Mouse (Mus musculus) embryo, embryonic 10.5 days (tissue): ENCODE measurements around the gene G530012D18Rik.
"Not testable (repeated sequence)": the region's sequence is repeated elsewhere in the genome, so short reads cannot be mapped to it uniquely, and the experiment has no call there.

Experiments used
- DNase-seq: peaks from one replicate; pipeline ENCODE4 v3.0.0-alpha.2; 2015; ENCODE audit warnings: low spot score

G530012D18Rik gene

GRCm38 (mm10) chr1:85575376-85575775 lies at the start of gene G530012D18Rik:
TSS of gene G530012D18Rik (plus strand) at chr1:85575676.
- not testable (repeated sequence) for DNase-seq

GRCm38 (mm10) chr1:85526401-85526800 lies 49.1 kb upstream of the G530012D18Rik start:
- not testable (repeated sequence) for DNase-seq

GRCm38 (mm10) chr1:85528451-85529110 lies 46.9 kb upstream of the G530012D18Rik start:
- not testable (repeated sequence) for DNase-seq

GRCm38 (mm10) chr1:85543818-85544217 lies 31.7 kb upstream of the G530012D18Rik start:
- not testable (repeated sequence) for DNase-seq

GRCm38 (mm10) chr1:85546442-85546841 lies 29.0 kb upstream of the G530012D18Rik start:
- DNase-seq: not testable (repeated sequence)

- DNase-seq: not testable (repeated sequence)
These were observed 20.2 kb upstream of the G530012D18Rik start for GRCm38 (mm10) chr1:85555261-85555660.

- not testable (repeated sequence) for DNase-seq
These were observed 1.9 kb upstream of the G530012D18Rik start for GRCm38 (mm10) chr1:85573554-85573953.

- DNase-seq: not testable (repeated sequence)
These were observed 3.0 kb downstream of the G530012D18Rik start for GRCm38 (mm10) chr1:85578372-85579010.

- not testable (repeated sequence) for DNase-seq
These were observed 4.0 kb downstream of the G530012D18Rik start for GRCm38 (mm10) chr1:85579199-85580147.

GRCm38 (mm10) chr1:85580148-85580534 lies 4.7 kb downstream of the G530012D18Rik start:
- DNase-seq: not testable (repeated sequence)

GRCm38 (mm10) chr1:85580578-85580977 lies 5.1 kb downstream of the G530012D18Rik start:
- DNase-seq: not testable (repeated sequence)

GRCm38 (mm10) chr1:85581518-85581917 lies 6.0 kb downstream of the G530012D18Rik start:
- not testable (repeated sequence) for DNase-seq

- DNase-seq: not testable (repeated sequence)
These were observed 13.2 kb downstream of the G530012D18Rik start for GRCm38 (mm10) chr1:85588697-85589096.

GRCm38 (mm10) chr1:85592526-85592925 lies 17.1 kb downstream of the G530012D18Rik start:
- DNase-seq: not testable (repeated sequence)

GRCm38 (mm10) chr1:85598271-85599012 lies 23.0 kb downstream of the G530012D18Rik start, which contains the start of gene Sp110:
TSS of gene Sp110 (minus strand) at chr1:85598817.
- DNase-seq: not testable (repeated sequence)

- not testable (repeated sequence) for DNase-seq
These were observed 24.6 kb downstream of the G530012D18Rik start, which contains the start of gene Sp140 for GRCm38 (mm10) chr1:85600078-85600477. TSS of gene Sp140 (plus strand) at chr1:85600378.

- not testable (repeated sequence) for DNase-seq
These were observed 25.3 kb downstream of the G530012D18Rik start for GRCm38 (mm10) chr1:85600794-85601193.

- not testable (repeated sequence) for DNase-seq
These were observed 28.9 kb downstream of the G530012D18Rik start for GRCm38 (mm10) chr1:85604341-85604740.

- not testable (repeated sequence) for DNase-seq
These were observed 32.9 kb downstream of the G530012D18Rik start for GRCm38 (mm10) chr1:85608361-85608760.

GRCm38 (mm10) chr1:85610581-85610980 lies 35.1 kb downstream of the G530012D18Rik start:
- not testable (repeated sequence) for DNase-seq

GRCm38 (mm10) chr1:85615096-85615495 lies 39.6 kb downstream of the G530012D18Rik start:
- not testable (repeated sequence) for DNase-seq
